Mouse (Mus musculus): ENCODE measurements at regions not wholly inside any gene's neighbourhood (a gene's known extent, or its start where the extent isn't known, plus 50 kb on each side); places are given as distances from the start of the nearest gene placed in this dataset.
"Not testable (repeated sequence)": the region's sequence is repeated elsewhere in the genome, so short reads cannot be mapped to it uniquely, and the experiment has no call there.

DNA sequence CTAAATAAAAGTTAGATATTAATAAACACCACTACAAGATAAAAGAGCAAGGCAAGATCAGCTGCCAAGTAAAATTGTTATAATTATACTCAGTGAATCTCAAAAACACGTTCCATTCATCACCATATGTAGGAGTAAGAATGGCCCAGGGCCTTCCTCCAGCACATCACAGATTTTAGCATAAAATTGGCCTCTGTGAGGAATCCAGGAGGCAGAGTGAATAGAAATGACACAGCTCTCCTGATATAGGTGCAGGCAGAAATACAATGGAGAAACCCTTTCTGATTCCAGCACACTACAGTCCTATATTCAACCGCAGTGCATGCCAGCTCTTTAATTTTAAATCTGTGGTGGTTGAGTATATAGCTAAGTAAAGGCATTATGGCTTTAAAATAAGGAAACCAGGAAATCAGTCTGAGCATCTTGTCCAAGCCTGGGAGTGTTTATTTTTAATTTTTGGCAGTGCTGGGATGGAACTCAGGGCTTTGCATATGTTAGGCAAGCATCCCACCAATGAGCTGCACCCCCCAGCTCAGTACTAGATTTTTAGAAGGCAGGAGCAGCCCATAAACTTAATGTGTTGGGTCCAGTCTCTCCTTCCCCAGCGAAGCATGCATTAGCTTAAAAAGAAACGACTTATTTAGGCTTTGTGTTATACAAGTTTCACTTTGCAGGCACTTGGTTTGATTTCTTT lies 158.3 kb upstream of the Ptprz1 start:
- ATAC-seq (ENCODE audit: low read depth), result no peak
- Histone ChIP-seq H3K36me3 (ENCODE audit: control insufficient read depth, insufficient read depth, low read length) (no peaks in the 10 kb centered on the region), H3K27ac (ENCODE audit: low read length) (no peak overlapping the region), H3K9ac (ENCODE audit: low read length) (no peak overlapping the region), H3K27me3 (ENCODE audit: control insufficient read depth, insufficient read depth, low read depth, low read length) (no peaks in the 10 kb centered on the region), H3K4me3 (ENCODE audit: low read length) (no peak overlapping the region), H3K4me2 (ENCODE audit: low read depth, low read length) (no peak overlapping the region), H3K9me3 (ENCODE audit: control insufficient read depth, low read length) (no peaks in the 10 kb centered on the region), H3K4me1 (replicated peaks; ENCODE audit: control insufficient read depth, insufficient read depth, low read length) (no peaks in the 10 kb centered on the region)
- 67% methylated on average over 4 of the region's 4 CpGs for WGBS

DNA sequence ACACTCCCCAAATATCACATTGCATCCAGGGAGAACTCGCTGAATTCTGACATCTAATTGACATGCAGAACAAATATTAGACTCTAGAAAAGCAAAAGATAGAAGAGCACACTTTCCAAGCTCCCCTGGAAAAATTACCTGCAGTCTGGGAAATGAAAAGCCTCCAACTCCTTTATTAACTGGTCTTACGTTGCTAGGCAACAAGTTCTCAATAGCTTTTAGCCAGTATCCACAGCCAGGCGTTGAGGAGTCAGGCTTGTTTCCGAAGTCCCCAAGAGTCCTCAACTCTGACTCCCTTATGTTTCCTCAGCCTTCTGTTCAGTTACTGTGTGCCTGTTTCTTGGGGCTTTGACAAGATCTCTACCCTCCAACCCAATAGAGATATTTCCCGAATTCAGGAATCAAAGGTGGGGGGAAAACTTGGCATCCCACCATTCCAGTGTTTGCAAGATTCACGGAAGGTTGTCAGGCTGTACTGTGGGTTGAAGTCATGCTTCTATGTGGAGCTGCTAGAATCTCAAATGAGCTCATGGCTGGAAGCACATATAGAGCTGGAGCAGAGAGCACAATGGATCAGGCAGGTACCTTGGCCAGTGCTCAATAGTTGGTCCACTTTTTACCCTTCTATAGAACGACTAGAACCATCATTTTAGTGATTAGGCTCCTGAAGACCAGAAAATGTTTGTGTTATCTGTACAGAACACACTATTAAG lies 159.0 kb upstream of the Ptprz1 start:
- ATAC-seq (ENCODE audit: low read depth), result no peak
- H3K4me1 ChIP-seq (replicated peaks; ENCODE audit: control insufficient read depth, insufficient read depth, low read length), result no peaks in the 10 kb centered on the region
- H3K4me3 ChIP-seq (ENCODE audit: low read length), result no peak overlapping the region
- no peak overlapping the region for H3K4me2 ChIP-seq (ENCODE audit: low read depth, low read length)
- no peaks in the 10 kb centered on the region for H3K9me3 ChIP-seq (ENCODE audit: control insufficient read depth, low read length)
- no peaks in the 10 kb centered on the region for H3K36me3 ChIP-seq (ENCODE audit: control insufficient read depth, insufficient read depth, low read length)
- no peak overlapping the region for H3K27ac ChIP-seq (ENCODE audit: low read length)
- 50% methylated on average over 7 of the region's 7 CpGs for WGBS
- no peak overlapping the region for H3K9ac ChIP-seq (ENCODE audit: low read length)
- no peaks in the 10 kb centered on the region for H3K27me3 ChIP-seq (ENCODE audit: control insufficient read depth, insufficient read depth, low read depth, low read length)

DNA sequence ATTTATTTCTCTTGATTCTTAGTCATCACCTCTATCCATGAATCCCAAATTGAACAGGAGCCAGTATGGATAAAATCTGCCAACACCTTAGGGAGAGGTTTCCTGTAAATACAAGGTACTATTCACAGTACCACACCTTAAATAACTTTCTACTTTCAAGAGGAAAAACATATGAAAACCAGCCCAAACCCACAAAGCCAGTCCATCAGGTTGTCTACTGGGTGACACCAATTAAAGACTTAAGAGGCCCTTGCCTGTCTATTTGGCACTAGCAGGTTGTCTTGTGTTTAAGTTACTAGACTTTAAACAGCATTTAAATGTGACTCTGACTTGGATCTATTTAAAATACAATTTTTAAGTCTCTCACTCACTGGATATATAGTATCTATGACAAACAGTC lies 177.1 kb upstream of the Ptprz1 start:
- H3K36me3 ChIP-seq (ENCODE audit: control insufficient read depth, insufficient read depth, low read length), result no peaks in the 10 kb centered on the region
- H3K27me3 ChIP-seq (ENCODE audit: control insufficient read depth, insufficient read depth, low read depth, low read length), result no peaks in the 10 kb centered on the region
- H3K27ac ChIP-seq (ENCODE audit: low read length), result no peak overlapping the region
- H3K4me3 ChIP-seq (ENCODE audit: low read length), result no peak overlapping the region
- no peaks in the 10 kb centered on the region for H3K9me3 ChIP-seq (ENCODE audit: control insufficient read depth, low read length)
- H3K9ac ChIP-seq (ENCODE audit: low read length), result no peak overlapping the region
- no peaks in the 10 kb centered on the region for H3K4me1 ChIP-seq (replicated peaks; ENCODE audit: control insufficient read depth, insufficient read depth, low read length)
- H3K4me2 ChIP-seq (ENCODE audit: low read depth, low read length), result no peak overlapping the region
- no peak for ATAC-seq (ENCODE audit: low read depth)

DNA sequence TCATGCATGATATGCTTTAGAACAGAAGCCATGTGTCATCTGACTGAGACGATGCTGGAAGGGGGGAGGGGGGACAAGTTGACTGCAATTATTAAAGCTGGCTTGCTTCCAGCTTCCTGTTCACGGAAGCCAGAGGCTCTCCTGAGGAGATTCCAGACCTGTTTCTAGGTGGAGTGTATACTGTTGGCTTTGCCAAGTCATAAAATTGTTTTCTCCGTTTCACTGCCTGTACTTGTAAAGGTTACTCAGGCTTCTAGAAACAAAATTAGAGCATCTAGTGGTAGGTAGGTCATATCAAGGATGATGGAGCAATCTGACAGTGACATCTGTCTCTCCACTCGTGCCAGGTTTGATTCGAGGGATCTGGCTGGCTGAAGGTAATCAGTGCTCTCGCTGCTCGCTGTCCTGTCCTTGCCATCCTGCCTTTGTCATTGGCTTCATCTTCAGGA lies 186.6 kb upstream of the Ptprz1 start:
- Histone ChIP-seq H3K9me3 (ENCODE audit: control insufficient read depth, low read length) (no peaks in the 10 kb centered on the region), H3K4me1 (replicated peaks; ENCODE audit: control insufficient read depth, insufficient read depth, low read length) (no peaks in the 10 kb centered on the region), H3K4me3 (ENCODE audit: low read length) (no peak overlapping the region), H3K4me2 (ENCODE audit: low read depth, low read length) (no peak overlapping the region), H3K27me3 (ENCODE audit: control insufficient read depth, insufficient read depth, low read depth, low read length) (no peaks in the 10 kb centered on the region), H3K27ac (ENCODE audit: low read length) (no peak overlapping the region), H3K9ac (ENCODE audit: low read length) (no peak overlapping the region), H3K36me3 (ENCODE audit: control insufficient read depth, insufficient read depth, low read length) (no peaks in the 10 kb centered on the region)
- no peak for ATAC-seq (ENCODE audit: low read depth)
- 48% methylated on average over 7 of the region's 7 CpGs for WGBS

DNA sequence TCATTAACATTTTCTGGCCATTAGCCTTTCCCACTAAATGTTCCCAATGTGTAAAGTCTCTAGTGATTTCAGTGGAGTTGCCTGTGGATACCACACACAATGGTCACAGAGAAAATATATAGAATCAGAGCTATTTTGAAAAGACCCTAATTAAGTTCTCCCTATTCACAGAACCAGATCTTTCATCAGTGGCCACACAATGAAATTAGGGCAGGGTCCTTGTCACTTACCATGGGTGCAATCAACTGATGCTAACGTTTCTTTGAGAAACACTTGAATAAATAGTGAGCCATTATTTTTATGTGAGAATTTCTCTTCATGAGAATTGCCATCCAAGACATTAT lies 200.7 kb upstream of the Ptprz1 start:
- no peaks in the 10 kb centered on the region for H3K36me3 ChIP-seq (ENCODE audit: control insufficient read depth, insufficient read depth, low read length)
- no peaks in the 10 kb centered on the region for H3K9me3 ChIP-seq (ENCODE audit: control insufficient read depth, low read length)
- no peaks in the 10 kb centered on the region for H3K4me1 ChIP-seq (replicated peaks; ENCODE audit: control insufficient read depth, insufficient read depth, low read length)
- ATAC-seq (ENCODE audit: low read depth), result no peak
- H3K9ac ChIP-seq (ENCODE audit: low read length), result no peak overlapping the region
- H3K27ac ChIP-seq (ENCODE audit: low read length), result no peak overlapping the region
- H3K27me3 ChIP-seq (ENCODE audit: control insufficient read depth, insufficient read depth, low read depth, low read length), result no peaks in the 10 kb centered on the region
- WGBS, result 61% methylated on average over 1 of the region's 1 CpGs
- no peak overlapping the region for H3K4me2 ChIP-seq (ENCODE audit: low read depth, low read length)
- H3K4me3 ChIP-seq (ENCODE audit: low read length), result no peak overlapping the region

DNA sequence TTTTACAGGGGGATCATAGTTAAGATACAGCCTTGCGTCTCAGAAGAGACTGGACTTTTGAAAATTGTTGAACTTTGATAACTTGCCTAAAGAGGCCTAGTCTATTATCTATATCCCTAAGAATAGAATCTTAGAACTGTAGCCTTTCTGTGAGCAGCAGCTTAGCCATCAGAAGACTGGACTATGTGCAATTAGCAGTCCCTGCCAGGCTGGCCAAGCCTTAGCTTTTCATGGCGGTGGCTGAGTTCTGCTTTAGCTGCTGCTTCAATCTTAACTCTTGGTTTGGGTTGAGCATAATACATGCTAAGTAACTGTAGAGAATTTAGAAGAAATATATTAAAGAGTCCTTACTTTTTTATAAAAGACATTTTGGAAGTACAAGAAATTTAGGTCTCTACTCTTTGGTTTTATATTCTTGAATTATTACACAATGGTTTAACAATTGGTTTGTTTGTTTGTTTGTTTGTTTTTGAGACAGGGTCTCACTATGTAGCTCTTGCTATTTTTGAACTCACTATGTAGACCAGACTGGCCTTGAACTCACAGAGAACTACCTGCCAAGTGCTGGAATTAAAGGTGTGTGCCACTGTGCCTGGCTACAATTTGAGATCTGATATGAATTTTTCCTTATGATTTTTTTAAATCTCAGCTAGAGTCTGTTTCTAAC lies 201.2 kb upstream of the Ptprz1 start:
- H3K27me3 ChIP-seq (ENCODE audit: control insufficient read depth, insufficient read depth, low read depth, low read length), result no peaks in the 10 kb centered on the region
- 86% methylated on average over 2 of the region's 2 CpGs for WGBS
- no peak overlapping the region for H3K27ac ChIP-seq (ENCODE audit: low read length)
- H3K4me2 ChIP-seq (ENCODE audit: low read depth, low read length), result no peak overlapping the region
- H3K9ac ChIP-seq (ENCODE audit: low read length), result no peak overlapping the region
- H3K36me3 ChIP-seq (ENCODE audit: control insufficient read depth, insufficient read depth, low read length), result no peaks in the 10 kb centered on the region
- no peaks in the 10 kb centered on the region for H3K9me3 ChIP-seq (ENCODE audit: control insufficient read depth, low read length)
- no peak overlapping the region for H3K4me3 ChIP-seq (ENCODE audit: low read length)
- H3K4me1 ChIP-seq (replicated peaks; ENCODE audit: control insufficient read depth, insufficient read depth, low read length), result no peaks in the 10 kb centered on the region
- ATAC-seq (ENCODE audit: low read depth), result no peak

DNA sequence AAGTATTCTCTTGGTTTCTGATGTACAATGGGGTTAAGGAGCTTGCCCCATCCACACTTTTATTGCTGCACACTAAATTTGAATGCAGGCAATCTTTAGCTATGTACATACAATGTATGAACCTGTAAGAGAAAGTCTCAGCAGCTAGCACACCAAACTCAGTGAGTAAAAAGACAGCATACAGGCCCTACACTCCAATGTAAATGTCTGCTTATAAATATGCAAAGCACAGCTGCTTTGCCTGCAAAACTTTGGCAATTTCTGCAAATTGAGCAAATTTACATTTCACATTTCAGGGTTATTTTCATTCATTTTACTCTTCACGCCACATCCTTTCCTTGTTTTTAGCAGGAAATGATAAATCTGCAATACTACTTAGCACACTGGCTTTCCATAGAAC lies 203.8 kb upstream of the Ptprz1 start:
- Histone ChIP-seq H3K27me3 (ENCODE audit: control insufficient read depth, insufficient read depth, low read depth, low read length) (no peaks in the 10 kb centered on the region), H3K4me3 (ENCODE audit: low read length) (no peak overlapping the region), H3K4me1 (replicated peaks; ENCODE audit: control insufficient read depth, insufficient read depth, low read length) (no peaks in the 10 kb centered on the region), H3K27ac (ENCODE audit: low read length) (no peak overlapping the region), H3K9ac (ENCODE audit: low read length) (no peak overlapping the region), H3K9me3 (ENCODE audit: control insufficient read depth, low read length) (no peaks in the 10 kb centered on the region), H3K4me2 (ENCODE audit: low read depth, low read length) (no peak overlapping the region), H3K36me3 (ENCODE audit: control insufficient read depth, insufficient read depth, low read length) (no peaks in the 10 kb centered on the region)
- ATAC-seq (ENCODE audit: low read depth), result no peak
- WGBS, result 70% methylated on average over 1 of the region's 1 CpGs

DNA sequence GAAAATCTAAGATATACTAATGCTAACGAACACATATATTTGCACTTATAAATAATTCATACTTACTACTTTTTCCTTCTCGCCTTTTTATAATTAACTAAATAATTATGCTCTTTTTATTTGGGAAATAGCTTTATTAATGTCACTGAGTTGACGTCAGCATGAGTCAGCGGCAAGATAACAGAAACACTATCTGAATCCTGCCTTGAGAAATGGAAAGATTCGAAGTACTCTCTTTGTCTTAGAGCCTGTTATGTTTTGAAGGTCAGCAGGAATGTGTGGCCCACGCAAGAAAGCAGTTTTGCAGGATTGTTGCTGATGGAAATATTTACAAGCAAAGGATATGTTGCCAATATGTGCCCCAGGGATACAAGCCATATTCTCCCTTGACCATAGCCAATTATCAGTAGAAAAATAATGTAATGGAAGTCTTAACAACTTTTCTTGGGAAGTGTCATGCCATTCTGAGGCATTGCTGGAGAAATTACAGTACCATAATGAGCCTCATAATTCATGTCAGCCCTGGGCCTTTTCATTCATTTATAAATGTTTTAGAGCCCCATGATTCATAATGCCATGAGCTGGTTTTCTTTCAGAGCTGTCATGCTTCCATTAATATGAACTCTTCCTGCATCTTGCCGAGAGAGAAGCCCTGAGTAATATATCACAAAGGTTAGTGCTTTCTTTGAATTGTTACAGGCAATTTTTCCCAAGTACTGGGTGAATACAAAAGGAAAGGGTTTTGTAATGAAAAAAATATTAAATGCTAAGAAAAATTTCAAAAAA lies 206.9 kb upstream of the Ptprz1 start:
- Histone ChIP-seq H3K27ac (ENCODE audit: low read length) (no peak overlapping the region), H3K9me3 (ENCODE audit: control insufficient read depth, low read length) (no peaks in the 10 kb centered on the region), H3K4me1 (replicated peaks; ENCODE audit: control insufficient read depth, insufficient read depth, low read length) (no peaks in the 10 kb centered on the region), H3K4me2 (ENCODE audit: low read depth, low read length) (no peak overlapping the region), H3K9ac (ENCODE audit: low read length) (no peak overlapping the region), H3K36me3 (ENCODE audit: control insufficient read depth, insufficient read depth, low read length) (no peaks in the 10 kb centered on the region), H3K27me3 (ENCODE audit: control insufficient read depth, insufficient read depth, low read depth, low read length) (no peaks in the 10 kb centered on the region), H3K4me3 (ENCODE audit: low read length) (no peak overlapping the region)
- no peak for ATAC-seq (ENCODE audit: low read depth)
- WGBS, result 74% methylated on average over 7 of the region's 7 CpGs

DNA sequence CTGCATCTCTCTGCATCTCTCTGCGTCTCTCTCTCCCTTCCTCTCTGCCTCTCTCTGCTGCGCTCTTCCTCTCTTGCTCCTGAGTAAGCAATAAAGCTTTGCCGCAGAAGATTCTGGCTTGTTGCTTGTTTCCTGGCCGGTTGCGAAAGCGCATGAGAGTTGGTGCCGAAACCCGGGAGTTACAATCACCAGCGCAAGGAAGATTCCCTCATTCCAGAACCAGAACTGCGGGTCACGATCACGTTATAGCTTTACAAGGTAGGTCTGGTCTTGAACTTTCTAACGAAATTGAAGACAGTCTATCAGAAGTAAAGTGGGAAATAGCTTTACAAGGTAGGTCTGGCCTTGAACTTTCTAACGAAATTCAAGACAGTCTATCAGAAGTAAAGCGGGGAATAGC lies 217.9 kb upstream of the Ptprz1 start:
- not testable (repeated sequence) for H3K36me3 ChIP-seq (ENCODE audit: control insufficient read depth, insufficient read depth, low read length); ATAC-seq (ENCODE audit: low read depth)
- WGBS, result 93% methylated on average over 14 of the region's 15 CpGs

More for the DNA sequence above, 217.9 kb upstream of the Ptprz1 start:
- not testable (repeated sequence) for H3K4me3 ChIP-seq (ENCODE audit: low read length); H3K9ac ChIP-seq (ENCODE audit: low read length); H3K27ac ChIP-seq (ENCODE audit: low read length); H3K27me3 ChIP-seq (ENCODE audit: control insufficient read depth, insufficient read depth, low read depth, low read length); H3K4me2 ChIP-seq (ENCODE audit: low read depth, low read length); H3K4me1 ChIP-seq (replicated peaks; ENCODE audit: control insufficient read depth, insufficient read depth, low read length); H3K9me3 ChIP-seq (ENCODE audit: control insufficient read depth, low read length)

Data from lung, embryonic 16.5 days (tissue).